Comparison of ENCODE assay signal across 8 mouse cellular contexts in the genomic region with DNA sequence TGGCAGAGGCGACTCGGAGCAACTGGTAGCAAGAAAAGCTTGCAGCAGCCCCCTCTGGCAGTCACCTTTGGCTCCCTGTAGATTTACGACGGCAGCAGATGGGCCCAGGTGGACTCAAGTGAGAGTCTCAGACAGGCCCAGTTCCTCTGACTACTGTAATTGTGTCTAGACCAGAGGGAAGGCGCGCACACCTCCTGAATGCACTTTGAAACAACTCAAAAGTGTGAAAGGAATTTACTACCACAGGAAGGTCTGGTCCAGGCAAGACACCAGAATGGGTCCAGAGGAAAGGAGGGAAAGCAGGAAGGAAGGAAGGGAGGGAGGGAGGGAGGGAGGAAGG.
DNase-seq lines count a peak whose midpoint lies in the region; ATAC-seq and TF ChIP-seq lines count a peak whose summit lies in the region.

No protein-coding gene starts in this region.

- H3K36me3 ChIP-seq in neural tube, embryonic 11.5 days (ENCODE audit: control insufficient read depth, insufficient read depth, low read length), result no peaks in the 10 kb centered on the region
- H3K36me3 ChIP-seq in limb, embryonic 15.5 days, result no peaks in the 10 kb centered on the region
- H3K36me3 ChIP-seq in stomach, embryonic 15.5 days, result no peaks in the 10 kb centered on the region
- no peaks in the 10 kb centered on the region for H3K36me3 ChIP-seq in kidney, adult 2 months (ENCODE audit: control insufficient read depth, insufficient read depth, low read length)

- peak; percentile 24; the same call in 1 of the 2 replicates for ATAC-seq in frontal cortex, adult (ENCODE audit: low TSS enrichment)
- no peak for ATAC-seq in neural tube, embryonic 11.5 days (ENCODE audit: insufficient read depth, low FRiP score, low TSS enrichment)
- ATAC-seq in limb, embryonic 15.5 days (ENCODE audit: insufficient number of reproducible peaks, low FRiP score, low TSS enrichment, low read depth), result no peak
- no peak for ATAC-seq in stomach, embryonic 15.5 days (ENCODE audit: insufficient read depth, low FRiP score, low read depth)

- H3K4me2 ChIP-seq in neural tube, embryonic 11.5 days (ENCODE audit: low read depth), result peak overlapping the region; percentile 39
- H3K4me2 ChIP-seq in limb, embryonic 15.5 days, result peak overlapping the region; percentile 56
- peak overlapping the region; percentile 59 for H3K4me2 ChIP-seq in stomach, embryonic 15.5 days

- H3K27ac ChIP-seq in neural tube, embryonic 11.5 days (ENCODE audit: low read depth, low read length), result no peak overlapping the region
- H3K27ac ChIP-seq in limb, embryonic 15.5 days, result peak overlapping the region; percentile 74
- H3K27ac ChIP-seq in stomach, embryonic 15.5 days, result peak overlapping the region; percentile 55
- no peak overlapping the region for H3K27ac ChIP-seq in kidney, adult 2 months (ENCODE audit: insufficient read depth, low read depth, low read length)

- no peak for TF ChIP-seq CTCF in kidney, adult 2 months (conservative IDR thresholded peaks at IDR 0.05; ENCODE audit: insufficient read depth, insufficient read length, low read depth, low read length)

- H3K9ac ChIP-seq in neural tube, embryonic 11.5 days (ENCODE audit: low read length), result peak overlapping the region; percentile 27
- H3K9ac ChIP-seq in limb, embryonic 15.5 days, result no peak overlapping the region
- no peak overlapping the region for H3K9ac ChIP-seq in stomach, embryonic 15.5 days

- peaks cover 13% of the 10 kb centered on the region; the same call in 1 of the 2 replicates for H3K4me1 ChIP-seq in neural tube, embryonic 11.5 days (ENCODE audit: control insufficient read depth, insufficient read depth, low read length)
- H3K4me1 ChIP-seq in limb, embryonic 15.5 days, result peaks cover 31% of the 10 kb centered on the region
- peaks cover 17% of the 10 kb centered on the region for H3K4me1 ChIP-seq in stomach, embryonic 15.5 days
- no peaks in the 10 kb centered on the region for H3K4me1 ChIP-seq in kidney, adult 2 months (ENCODE audit: control insufficient read depth, insufficient read depth, low read length)

- DNase-seq in frontal cortex, postnatal 25 days (ENCODE audit: low spot score in 2 of 2), result no peak
- DNase-seq in neural tube, embryonic 11.5 days (ENCODE audit: low spot score), result no peak
- DNase-seq in neural tube, embryonic 10.5 days (ENCODE audit: extremely low spot score, low spot score), result no peak
- no peak for DNase-seq in frontal cortex, postnatal 10 days (ENCODE audit: low spot score in 2 of 2)
- DNase-seq in kidney, adult 2 months, result no peak

- 8% methylated on average over 6 of the region's 6 CpGs for WGBS in neural tube, embryonic 11.5 days
- WGBS in limb, embryonic 15.5 days, result 9% methylated on average over 6 of the region's 6 CpGs
- WGBS in stomach, embryonic 15.5 days, result 28% methylated on average over 6 of the region's 6 CpGs
- WGBS in kidney, adult 2 months, result 43% methylated on average over 6 of the region's 6 CpGs

- H3K9me3 ChIP-seq in neural tube, embryonic 11.5 days (ENCODE audit: control insufficient read depth, low read length), result no peaks in the 10 kb centered on the region
- H3K9me3 ChIP-seq in limb, embryonic 15.5 days, result no peaks in the 10 kb centered on the region
- H3K9me3 ChIP-seq in stomach, embryonic 15.5 days, result no peaks in the 10 kb centered on the region

- no peak overlapping the region; the same call in 1 of the 2 replicates for H3K4me3 ChIP-seq in neural tube, embryonic 11.5 days (ENCODE audit: low read depth, low read length)
- H3K4me3 ChIP-seq in limb, embryonic 15.5 days, result peak overlapping the region; percentile 30
- peak overlapping the region; percentile 32 for H3K4me3 ChIP-seq in stomach, embryonic 15.5 days (replicated peaks)
- H3K4me3 ChIP-seq in kidney, adult 2 months (ENCODE audit: insufficient read depth, low read depth, low read length), result no peak overlapping the region

- H3K27me3 ChIP-seq in neural tube, embryonic 11.5 days (ENCODE audit: control insufficient read depth, insufficient read depth, low read length), result peaks cover 33% of the 10 kb centered on the region
- no peaks in the 10 kb centered on the region for H3K27me3 ChIP-seq in limb, embryonic 15.5 days
- no peaks in the 10 kb centered on the region for H3K27me3 ChIP-seq in stomach, embryonic 15.5 days (replicated peaks)
- no peaks in the 10 kb centered on the region for H3K27me3 ChIP-seq in kidney, adult 2 months (replicated peaks; ENCODE audit: control insufficient read depth, insufficient read depth, low read length)

- no peak for TF ChIP-seq POLR2A in kidney, adult 2 months (IDR thresholded peaks at IDR 0.05; ENCODE audit: low read depth, low read length)

Comparison
In these comparisons a context has a peak if more than half of its experiments do, and no peak if none do; other contexts are left out.
1. H3K27ac ChIP-seq: peak in limb, embryonic 15.5 days (single experiment) and stomach, embryonic 15.5 days (single experiment); none in neural tube, embryonic 11.5 days (single experiment) and kidney, adult 2 months (single experiment).
2. H3K4me3 ChIP-seq: peak in limb, embryonic 15.5 days (single experiment) and stomach, embryonic 15.5 days (single experiment); none in neural tube, embryonic 11.5 days (single experiment) and kidney, adult 2 months (single experiment).
3. Peak in every context shown above with its lines, with median percentiles within 50 percentile points of each other: H3K4me2 ChIP-seq.